Mouse (Mus musculus) MEL (cell line): ENCODE data around the gene Mrpl2. TPM values are rescaled to one million over a fixed set of nuclear protein-coding genes. Genes with fewer than 3 reads are reported as not detected.

Experiments
- DNase-seq: peaks from one replicate; pipeline ENCODE4 v3.0.0; 2011; ENCODE audit warnings: low read depth, low spot score
- H3K27ac ChIP-seq: 2 replicates; pipeline ENCODE4 v1.5.1; 2012; ENCODE audit warnings: low read depth, mild to moderate bottlenecking, control low read depth, low read length, moderate library complexity; ENCODE audit not compliant: control insufficient read depth
- H3K27me3 ChIP-seq, 2 experiments: fragments of 150-350 bp in 1 of 2; sonication (generic) in 1 of 2; 2 replicates each; pipeline ENCODE4 v1.6.1; 2012; ENCODE audit warnings: low read length in 2 of 2, mild to moderate bottlenecking in 2 of 2, improper control_type of control experiment in 1 of 2, moderate library complexity in 1 of 2; ENCODE audit not compliant: insufficient read depth in 2 of 2, control insufficient read depth in 1 of 2
- H3K36me3 ChIP-seq, 2 experiments: 2 replicates each; pipeline ENCODE4 v1.6.1; 2012 to 2014; ENCODE audit warnings: low read length in 2 of 2, improper control_type of control experiment in 1 of 2, inconsistent platforms in 1 of 2, mild to moderate bottlenecking in 1 of 2; ENCODE audit not compliant: insufficient read depth in 2 of 2, control insufficient read depth in 1 of 2
- H3K4me1 ChIP-seq, 2 experiments: fragments of 150-350 bp in 1 of 2; sonication (generic) in 1 of 2; 2 replicates each; pipeline ENCODE4 v1.6.1; 2012; ENCODE audit warnings: low read length in 2 of 2, improper control_type of control experiment in 1 of 2, mild to moderate bottlenecking in 1 of 2; ENCODE audit not compliant: insufficient read depth in 2 of 2, control insufficient read depth in 1 of 2
- H3K4me3 ChIP-seq, 2 experiments: fragments of 150-350 bp in 1 of 2; sonication (generic) in 1 of 2; 2 replicates each; pipeline ENCODE4 v1.5.1; 2012; ENCODE audit warnings: low read depth in 2 of 2, low read length in 2 of 2, mild to moderate bottlenecking in 2 of 2, moderate library complexity in 2 of 2, control low read depth in 1 of 2, improper control_type of control experiment in 1 of 2; ENCODE audit not compliant: control insufficient read depth in 1 of 2, insufficient read depth in 1 of 2
- H3K79me2 ChIP-seq: 2 replicates; pipeline ENCODE4 v1.6.1; 2012; ENCODE audit warnings: mild to moderate bottlenecking, low read length, moderate library complexity; ENCODE audit not compliant: control insufficient read depth, poor library complexity, insufficient read depth
- H3K9ac ChIP-seq: 2 replicates; pipeline ENCODE4 v1.6.1; 2012; ENCODE audit warnings: low read depth, mild to moderate bottlenecking, control low read depth, low read length, moderate library complexity; ENCODE audit not compliant: control insufficient read depth, poor library complexity, severe bottlenecking
- H3K9me3 ChIP-seq: fragments of 150-350 bp; sonication (generic); replicated peaks from 2 replicates; pipeline ENCODE4 v1.6.1; 2012; ENCODE audit warnings: mild to moderate bottlenecking, low read length, improper control_type of control experiment, moderate library complexity; ENCODE audit not compliant: insufficient read depth
- BHLHE40 ChIP-seq: IDR thresholded peaks from 2 replicates; pipeline ENCODE4 v1.6.1; 2012; ENCODE audit warnings: low read depth, mild to moderate bottlenecking, inconsistent platforms, low read length, improper control_type of control experiment, borderline replicate concordance
- CHD1 ChIP-seq: IDR thresholded peaks from 2 replicates; pipeline ENCODE4 v1.6.1; 2012; ENCODE audit warnings: low read depth, mild to moderate bottlenecking, inconsistent platforms, low read length, improper control_type of control experiment
- E2F4 ChIP-seq: IDR thresholded peaks from 2 replicates; pipeline ENCODE4 v1.6.1; 2011; ENCODE audit warnings: low read depth, low read length, improper control_type of control experiment, borderline replicate concordance
- ELF1 ChIP-seq: IDR thresholded peaks from 2 replicates; pipeline ENCODE4 v1.6.1; 2014; ENCODE audit warnings: low read depth, mild to moderate bottlenecking, inconsistent platforms, low read length, improper control_type of control experiment, moderate library complexity
- ETS1 ChIP-seq: IDR thresholded peaks from 2 replicates; pipeline ENCODE4 v1.6.1; 2012; ENCODE audit warnings: low read depth, mild to moderate bottlenecking, inconsistent platforms, low read length, improper control_type of control experiment, moderate library complexity
- GABPA ChIP-seq: IDR thresholded peaks from 2 replicates; pipeline ENCODE4 v1.6.1; 2012; ENCODE audit warnings: low read depth, mild to moderate bottlenecking, inconsistent platforms, low read length, improper control_type of control experiment, moderate library complexity
- GATA1 ChIP-seq: IDR thresholded peaks from 2 replicates; pipeline ENCODE4 v1.6.1; 2011; ENCODE audit warnings: low read depth, low read length, improper control_type of control experiment
- JUND ChIP-seq: IDR thresholded peaks from 2 replicates; pipeline ENCODE4 v1.6.1; 2011; ENCODE audit warnings: low read depth, mild to moderate bottlenecking, improper control_type of control experiment, low read length
- MAFK ChIP-seq: IDR thresholded peaks from 2 replicates; pipeline ENCODE4 v1.6.1; 2011; ENCODE audit warnings: low read depth, mild to moderate bottlenecking, low read length, improper control_type of control experiment, borderline replicate concordance
- MAX ChIP-seq: IDR thresholded peaks from 2 replicates; pipeline ENCODE4 v1.6.1; 2011; ENCODE audit warnings: low read length, improper control_type of control experiment
- MAZ ChIP-seq: IDR thresholded peaks from 2 replicates; pipeline ENCODE4 v1.6.1; 2012; ENCODE audit warnings: low read depth, mild to moderate bottlenecking, inconsistent platforms, low read length, improper control_type of control experiment
- MEF2A ChIP-seq: IDR thresholded peaks from 2 replicates; pipeline ENCODE4 v1.6.1; 2014; ENCODE audit warnings: low read depth, mild to moderate bottlenecking, inconsistent platforms, low read length, improper control_type of control experiment; ENCODE audit not compliant: poor library complexity, insufficient replicate concordance, severe bottlenecking; ENCODE audit errors: extremely low read depth
- MYC ChIP-seq: IDR thresholded peaks from 2 replicates; pipeline ENCODE4 v1.6.1; 2011; ENCODE audit warnings: low read depth, mild to moderate bottlenecking, low read length, improper control_type of control experiment, moderate library complexity
- NELFE ChIP-seq: IDR thresholded peaks from 2 replicates; pipeline ENCODE4 v1.6.1; 2011; ENCODE audit warnings: low read depth, low read length, improper control_type of control experiment
- POLR2A ChIP-seq, 2 experiments: IDR thresholded peaks; 2 replicates each; pipeline ENCODE4 v1.6.1; 2011 to 2012; ENCODE audit warnings: low read length in 2 of 2, mild to moderate bottlenecking in 2 of 2, control low read depth in 1 of 2, improper control_type of control experiment in 1 of 2, low read depth in 1 of 2, moderate library complexity in 1 of 2; ENCODE audit not compliant: control insufficient read depth in 1 of 2, insufficient read depth in 1 of 2, poor library complexity in 1 of 2
- POLR2AphosphoS5 ChIP-seq: IDR thresholded peaks from 2 replicates; pipeline ENCODE4 v1.6.1; 2012; ENCODE audit warnings: low read depth, borderline replicate concordance, mild to moderate bottlenecking, inconsistent platforms, low read length, moderate library complexity, mixed read lengths
- RAD21 ChIP-seq: IDR thresholded peaks from 2 replicates; pipeline ENCODE4 v1.6.1; 2011; ENCODE audit warnings: mild to moderate bottlenecking, low read depth, low read length, improper control_type of control experiment
- RCOR1 ChIP-seq: IDR thresholded peaks from 2 replicates; pipeline ENCODE4 v1.6.1; 2012; ENCODE audit warnings: low read depth, mild to moderate bottlenecking, inconsistent platforms, low read length, improper control_type of control experiment
- SIN3A ChIP-seq: IDR thresholded peaks from 2 replicates; pipeline ENCODE4 v1.6.1; 2012; ENCODE audit warnings: low read length, improper control_type of control experiment, inconsistent platforms
- SMC3 ChIP-seq: IDR thresholded peaks from 2 replicates; pipeline ENCODE4 v1.6.1; 2011; ENCODE audit warnings: low read depth, low read length, improper control_type of control experiment
- TBP ChIP-seq: IDR thresholded peaks from 2 replicates; pipeline ENCODE4 v1.8.0; 2011; ENCODE audit warnings: low read depth, low read length, improper control_type of control experiment
- TCF12 ChIP-seq: IDR thresholded peaks from 2 replicates; pipeline ENCODE4 v1.6.1; 2014; ENCODE audit warnings: low read depth, mild to moderate bottlenecking, inconsistent platforms, low read length, improper control_type of control experiment, moderate library complexity
- UBTF ChIP-seq: IDR thresholded peaks from 2 replicates; pipeline ENCODE4 v1.6.1; 2012; ENCODE audit warnings: low read depth, mild to moderate bottlenecking, inconsistent platforms, low read length, improper control_type of control experiment, moderate library complexity, borderline replicate concordance; ENCODE audit not compliant: insufficient read depth
- USF1 ChIP-seq: IDR thresholded peaks from 2 replicates; pipeline ENCODE4 v1.6.1; 2014; ENCODE audit warnings: low read depth, mild to moderate bottlenecking, inconsistent platforms, low read length, improper control_type of control experiment, moderate library complexity
- USF2 ChIP-seq, 2 experiments: IDR thresholded peaks; 2 replicates each; pipeline ENCODE4 v1.6.1; 2011 to 2012; ENCODE audit warnings: improper control_type of control experiment in 2 of 2, low read length in 2 of 2, borderline replicate concordance in 1 of 2, inconsistent platforms in 1 of 2, low read depth in 1 of 2, mild to moderate bottlenecking in 1 of 2; ENCODE audit not compliant: insufficient read depth in 1 of 2
- ZC3H11A ChIP-seq: IDR thresholded peaks from 2 replicates; pipeline ENCODE4 v1.6.1; 2012; ENCODE audit warnings: low read depth, mild to moderate bottlenecking, inconsistent platforms, low read length, improper control_type of control experiment
- ZKSCAN1 ChIP-seq: IDR thresholded peaks from 2 replicates; pipeline ENCODE4 v1.6.1; 2012; ENCODE audit warnings: low read depth, mild to moderate bottlenecking, inconsistent platforms, low read length, improper control_type of control experiment, moderate library complexity
- ZMIZ1 ChIP-seq: IDR thresholded peaks from 2 replicates; pipeline ENCODE4 v1.6.1; 2012; ENCODE audit warnings: low read depth, mild to moderate bottlenecking, inconsistent platforms, low read length, improper control_type of control experiment, moderate library complexity
- ZNF384 ChIP-seq: IDR thresholded peaks from 2 replicates; pipeline ENCODE4 v1.6.1; 2012; ENCODE audit warnings: low read depth, mild to moderate bottlenecking, inconsistent platforms, low read length, improper control_type of control experiment
- polyA plus RNA-seq, 2 experiments: library from polyadenylated mRNA; stranded (reverse) in 1 of 2; unstranded in 1 of 2; fragments of >175 nt in 1 of 2; fragments of >200 nt in 1 of 2; gene quantifications; 2 replicates each; pipeline versions ENCODE4 v1.2.1 to v1.2.4; 2012; ENCODE audit warnings: low replicate concordance in 2 of 2, low read depth in 1 of 2; ENCODE audit not compliant: insufficient read length in 2 of 2, insufficient read depth in 1 of 2, missing spikeins in 1 of 2
- total RNA-seq: library from RNA; depleted of rRNA; stranded (reverse); fragments of 300-350 nt; gene quantifications from 2 replicates; pipeline ENCODE4 v1.2.3, GENCODE M21; 2012

Mrpl2 gene
- total and polyA plus RNA-seq, 3 experiments = 207 to 237 TPM; not detected in 1

- Histone ChIP-seq H3K27me3 (no peaks in the 10 kb centered on the region), H3K79me2 (peaks cover 12% of the 10 kb centered on the region), H3K9ac (no peak overlapping the region), H3K27ac (no peak overlapping the region), H3K4me3 (no peak overlapping the region), H3K4me1 (peaks cover 0 to 12% of the 10 kb centered on the region in 2 experiments; a peak in 3 of 4 replicates), H3K36me3 (peaks cover 0 to 7% of the 10 kb centered on the region in 2 experiments; a peak in 3 of 4 replicates), H3K9me3 (no peaks in the 10 kb centered on the region)
- TF ChIP-seq RCOR1 (no peak), MAFK (no peak), GATA1 (no peak), SMC3 (no peak), ETS1 (no peak)
- no peak for DNase-seq
Measured at GRCm38 (mm10) chr17:46669911-46670310, 23.9 kb downstream of the Mrpl2 start.

DNA sequence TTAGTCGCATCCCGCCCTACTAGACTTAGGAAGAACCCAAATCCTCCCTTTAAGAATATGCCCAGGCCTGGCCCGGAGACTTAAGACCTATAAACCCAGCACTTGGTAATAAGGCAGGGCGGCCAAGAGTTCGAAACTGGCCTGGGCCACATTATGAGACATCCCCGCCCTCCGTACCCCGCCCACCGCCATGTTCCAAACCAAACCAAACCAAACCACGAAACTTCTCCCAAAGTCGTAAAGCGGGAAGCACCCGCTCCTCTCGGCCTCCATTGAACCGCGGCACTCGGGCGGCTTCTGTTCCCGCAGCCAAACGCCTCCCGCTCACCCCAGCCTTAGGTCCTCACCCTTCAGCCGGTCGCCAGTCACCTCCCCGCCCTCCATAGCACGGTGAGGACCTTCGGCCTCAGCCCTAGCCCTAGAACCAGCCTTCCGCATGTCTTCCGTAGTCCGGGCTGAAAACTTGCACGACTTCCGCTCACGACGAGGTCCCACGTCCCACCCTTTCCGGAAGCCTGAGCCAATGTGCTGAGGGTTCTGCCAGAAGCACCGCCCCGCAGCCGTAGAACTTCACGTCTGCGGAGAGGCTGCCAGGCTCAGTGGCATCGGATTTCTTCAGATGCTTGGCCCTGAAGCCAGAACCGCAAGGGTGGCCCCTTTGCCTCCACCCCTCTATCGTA is 28.0 kb downstream of the Mrpl2 start, which contains the start of gene Rrp36:
Gene Rrp36, minus strand, starts transcription at position 503 of the 680 bp plus-strand sequence.
- peak within 1 kb of the TSS; percentile 88 for H3K9ac ChIP-seq
- peaks cover 0 to 13% of the 10 kb centered on the region in 2 experiments; a peak in 2 of 4 replicates for H3K36me3 ChIP-seq
- no peaks in the 10 kb centered on the region for H3K9me3 ChIP-seq
- H3K4me3 ChIP-seq = peak within 1 kb of the TSS; percentile 82 to 89
- H3K27ac ChIP-seq = peak within 1 kb of the TSS; percentile 81
- peak; percentile 97 for DNase-seq
- peaks cover 24% of the 10 kb centered on the region for H3K79me2 ChIP-seq
- no peaks in the 10 kb centered on the region for H3K27me3 ChIP-seq
- peaks cover 0 to 14% of the 10 kb centered on the region in 2 experiments; a peak in 3 of 4 replicates for H3K4me1 ChIP-seq
- 0 out of 2 replicates have a peak, but pooled peaks have one; percentile 74 for TF ChIP-seq MYC
- no peak for TF ChIP-seq CHD1
- peak; percentile 86 for TF ChIP-seq MAX
- TF ChIP-seq MAFK = no peak
- TF ChIP-seq ZC3H11A = no peak
- peak; percentile 91 to 94 for TF ChIP-seq POLR2A (IDR thresholded peaks at IDR 0.05; ENCODE audit: control insufficient read depth in 1 of 2, insufficient read depth in 1 of 2, low read depth in 1 of 2, low read length in 2 of 2, poor library complexity in 1 of 2)
- TF ChIP-seq JUND = no peak
- peak; percentile 46 for TF ChIP-seq TCF12
- TF ChIP-seq USF1 = 0 out of 2 replicates have a peak, but pooled peaks have one; percentile 15
- TF ChIP-seq SIN3A = peak; percentile 97
- TF ChIP-seq USF2 (IDR thresholded peaks at IDR 0.05; ENCODE audit: borderline replicate concordance in 1 of 2, insufficient read depth in 1 of 2, low read depth in 1 of 2, low read length in 2 of 2) = no peak
- TF ChIP-seq GABPA = no peak
- peak; percentile 97 for TF ChIP-seq ELF1
- peak; percentile 36; the same call in 1 of the 2 replicates for TF ChIP-seq BHLHE40
- TF ChIP-seq E2F4 = no peak
- TF ChIP-seq ZNF384 = no peak
- TF ChIP-seq MEF2A = no peak
- peak; percentile 97 for TF ChIP-seq ZMIZ1
- no peak for TF ChIP-seq MAZ
- peak; percentile 68 for TF ChIP-seq TBP
- peak; percentile 81 for TF ChIP-seq NELFE
- TF ChIP-seq POLR2AphosphoS5 = peak; percentile 70; the same call in 1 of the 2 replicates
- no peak for TF ChIP-seq UBTF
- no peak for TF ChIP-seq RAD21
- peak; percentile 48 for TF ChIP-seq ETS1
- peak; percentile 60 for TF ChIP-seq ZKSCAN1
